Mouse (Mus musculus) heart, embryonic 11.5 days (tissue): ENCODE results near the gene Pidd1. TPM values are rescaled to one million over a fixed set of nuclear protein-coding genes. Genes with fewer than 3 reads are reported as not detected.

Experiments used
- ATAC-seq: fragments of 200-750 bp; cut with Nextera tagmentation; replicated peaks from 2 replicates; pipeline ENCODE4 v1.8.0; 2017; ENCODE audit warnings: moderate library complexity; ENCODE audit not compliant: insufficient number of reproducible peaks, low FRiP score, low TSS enrichment
- H3K27ac ChIP-seq: fragments of 300-500 bp; sonication (generic); 2 replicates; pipeline ENCODE4 v1.5.1; 2014; ENCODE audit warnings: mild to moderate bottlenecking, low read depth, low read length
- H3K27me3 ChIP-seq: fragments of 300-500 bp; sonication (generic); 2 replicates; pipeline ENCODE4 v1.6.1; 2014; ENCODE audit warnings: mild to moderate bottlenecking, low read length, mixed read lengths; ENCODE audit not compliant: control insufficient read depth, insufficient read depth
- H3K36me3 ChIP-seq: fragments of 300-500 bp; sonication (generic); 2 replicates; pipeline ENCODE4 v1.6.1; 2014; ENCODE audit warnings: mild to moderate bottlenecking, low read length, moderate library complexity, mixed read lengths; ENCODE audit not compliant: control insufficient read depth, insufficient read depth
- H3K4me1 ChIP-seq: fragments of 300-500 bp; sonication (generic); 2 replicates; pipeline ENCODE4 v1.6.1; 2014; ENCODE audit warnings: low read length; ENCODE audit not compliant: control insufficient read depth, insufficient read depth
- H3K4me2 ChIP-seq: fragments of 300-500 bp; sonication (generic); 2 replicates; pipeline ENCODE4 v1.6.1; 2014; ENCODE audit warnings: mild to moderate bottlenecking, moderate library complexity
- H3K4me3 ChIP-seq: fragments of 300-500 bp; sonication (generic); 2 replicates; pipeline ENCODE4 v1.5.1; 2014; ENCODE audit warnings: low read depth, low read length
- H3K9ac ChIP-seq: fragments of 300-500 bp; sonication (generic); 2 replicates; pipeline ENCODE4 v1.6.1; 2014; ENCODE audit warnings: mild to moderate bottlenecking, low read depth, low read length, moderate library complexity
- H3K9me3 ChIP-seq: fragments of 300-500 bp; sonication (generic); replicated peaks from 2 replicates; pipeline ENCODE4 v1.6.1; 2016; ENCODE audit warnings: low read length; ENCODE audit not compliant: control insufficient read depth
- WGBS: fragments of 180-500 bp; shearing (Covaris S2); extraction: QIAGEN DNeasy Blood & Tissue Kit; methylation state at CpG from one replicate; pipeline ENCODE4 v1.1.7; 2014; ENCODE audit not compliant: insufficient replicate concordance; 5-methylcytosine and 5-hydroxymethylcytosine counted together
- polyA plus RNA-seq: library from polyadenylated mRNA; unstranded; fragments of >200 nt; fragmentation: Nextera tagmentation; extraction: Ambion mirVana; gene quantifications from 2 replicates; pipeline ENCODE4 v1.2.1, GENCODE M21; 2014

Gene Pidd1
- polyA plus RNA-seq, 1 experiment from 2014 or later: 9.5 TPM

- Histone ChIP-seq H3K27ac (no peak overlapping the region), H3K4me1 (peaks cover 57% of the 10 kb centered on the region), H3K4me3 (peak overlapping the region; percentile 31), H3K27me3 (peaks cover 52% of the 10 kb centered on the region), H3K4me2 (peak overlapping the region; percentile 54), H3K9me3 (no peaks in the 10 kb centered on the region), H3K36me3 (0 out of 2 replicates have a peak, but pooled peaks cover 2% of the 10 kb centered on the region), H3K9ac (peak overlapping the region; percentile 48)
- 5% methylated on average over 33 of the region's 38 CpGs for WGBS
- no peak for ATAC-seq
These were observed 20.9 kb upstream of the Pidd1 start for GRCm38 (mm10) chr7:141464603-141465201.

- Histone ChIP-seq H3K9ac (peak overlapping the region; percentile 48), H3K4me2 (peak overlapping the region; percentile 54), H3K36me3 (peaks cover 3% of the 10 kb centered on the region), H3K4me3 (peak overlapping the region; percentile 31), H3K27me3 (peaks cover 52% of the 10 kb centered on the region), H3K27ac (no peak overlapping the region), H3K9me3 (no peaks in the 10 kb centered on the region), H3K4me1 (peaks cover 50% of the 10 kb centered on the region)
- WGBS: 19% methylated on average over 12 of the region's 12 CpGs
- no peak for ATAC-seq
These were observed 20.2 kb upstream of the Pidd1 start for GRCm38 (mm10) chr7:141463824-141464602.

- WGBS: 15% methylated on average over 5 of the region's 5 CpGs
- H3K4me3 ChIP-seq: peak overlapping the region; percentile 60
- no peak for ATAC-seq
- peak overlapping the region; percentile 66; the same call in 1 of the 2 replicates for H3K9ac ChIP-seq
- peaks cover 52% of the 10 kb centered on the region for H3K27me3 ChIP-seq
- peaks cover 39% of the 10 kb centered on the region for H3K4me1 ChIP-seq
- no peak overlapping the region for H3K27ac ChIP-seq
- H3K4me2 ChIP-seq: peak overlapping the region; percentile 98
- no peaks in the 10 kb centered on the region for H3K9me3 ChIP-seq
- peaks cover 7% of the 10 kb centered on the region for H3K36me3 ChIP-seq
These were observed 18.6 kb upstream of the Pidd1 start for GRCm38 (mm10) chr7:141462333-141462821.

GRCm38 (mm10) chr7:141461521-141462332 is 17.9 kb upstream of the Pidd1 start:
- H3K4me1 ChIP-seq: peaks cover 36% of the 10 kb centered on the region

GRCm38 (mm10) chr7:141460391-141461113 is 16.7 kb upstream of the Pidd1 start, which contains the start of gene Cracr2b:
Cracr2b (plus strand) TSS chr7:141461094.
- H3K9me3 ChIP-seq: no peaks in the 10 kb centered on the region
- peak within 1 kb of the TSS; percentile 98 for H3K4me2 ChIP-seq
- H3K36me3 ChIP-seq: peaks cover 7% of the 10 kb centered on the region
- peak within 1 kb of the TSS; percentile 51 for H3K27ac ChIP-seq
- peaks cover 39% of the 10 kb centered on the region for H3K4me1 ChIP-seq
- ATAC-seq: no peak
- 68% methylated on average over 15 of the region's 15 CpGs for WGBS
- H3K9ac ChIP-seq: peak within 1 kb of the TSS; percentile 66
- peak within 1 kb of the TSS; percentile 60 for H3K4me3 ChIP-seq
- peaks cover 50% of the 10 kb centered on the region for H3K27me3 ChIP-seq

More at GRCm38 (mm10) chr7:141461521-141462332, 17.9 kb upstream of the Pidd1 start:
- no peaks in the 10 kb centered on the region for H3K9me3 ChIP-seq
- H3K36me3 ChIP-seq: peaks cover 7% of the 10 kb centered on the region
- peak overlapping the region; percentile 60 for H3K4me3 ChIP-seq
- WGBS: 3% methylated on average over 50 of the region's 59 CpGs
- peak overlapping the region; percentile 51 for H3K27ac ChIP-seq
- no peak for ATAC-seq
- H3K4me2 ChIP-seq: peak overlapping the region; percentile 98
- peak overlapping the region; percentile 66 for H3K9ac ChIP-seq
- peaks cover 52% of the 10 kb centered on the region for H3K27me3 ChIP-seq

- Histone ChIP-seq H3K9ac (0 out of 2 replicates have a peak overlapping the region, but pooled peaks have one; percentile 10), H3K27ac (no peak overlapping the region), H3K4me2 (no peak overlapping the region), H3K9me3 (no peaks in the 10 kb centered on the region), H3K27me3 (peaks cover 44% of the 10 kb centered on the region), H3K4me3 (no peak overlapping the region), H3K4me1 (peaks cover 34% of the 10 kb centered on the region), H3K36me3 (peaks cover 7% of the 10 kb centered on the region)
- 68% methylated on average over 5 of the region's 5 CpGs for WGBS
- ATAC-seq: no peak
These were observed 16.2 kb upstream of the Pidd1 start for GRCm38 (mm10) chr7:141460001-141460390.

GRCm38 (mm10) chr7:141459301-141459711 is 15.5 kb upstream of the Pidd1 start:
- no peak overlapping the region for H3K4me2 ChIP-seq
- H3K27me3 ChIP-seq: peaks cover 39% of the 10 kb centered on the region
- WGBS: 87% methylated on average over 17 of the region's 17 CpGs
- no peak overlapping the region for H3K27ac ChIP-seq
- no peak overlapping the region for H3K9ac ChIP-seq
- H3K4me3 ChIP-seq: no peak overlapping the region
- H3K9me3 ChIP-seq: no peaks in the 10 kb centered on the region
- H3K36me3 ChIP-seq: peaks cover 7% of the 10 kb centered on the region
- H3K4me1 ChIP-seq: peaks cover 29% of the 10 kb centered on the region
- no peak for ATAC-seq
